Mouse (Mus musculus): ENCODE measurements around the gene Atad5.
"Not testable (repeated sequence)": the region's sequence is repeated elsewhere in the genome, so short reads cannot be mapped to it uniquely, and the experiment has no call there.

Atad5 gene

DNA sequence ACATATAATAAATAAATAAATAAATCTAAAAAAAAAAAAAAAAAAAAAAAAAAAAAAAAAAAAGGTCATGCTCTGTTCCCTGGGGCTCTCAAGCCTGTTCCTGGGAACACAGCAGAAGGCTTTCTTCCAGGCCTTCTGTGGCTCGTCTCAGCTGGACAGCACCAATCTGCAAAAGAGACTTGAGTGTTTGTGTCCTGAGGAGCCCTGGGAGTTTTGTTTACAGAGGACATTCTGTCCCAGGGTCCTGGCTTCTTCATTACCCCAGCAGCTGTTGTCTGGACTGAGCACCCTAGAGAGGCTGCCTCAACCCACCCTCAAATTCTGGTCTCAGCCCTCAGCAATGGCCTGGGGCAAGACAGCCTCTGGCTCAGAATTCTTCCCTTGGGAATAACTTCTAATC lies 59.1 kb downstream of the Atad5 start:
- DNase-seq (ENCODE audit: extremely low read depth, low read depth, low spot score): no peak

DNA sequence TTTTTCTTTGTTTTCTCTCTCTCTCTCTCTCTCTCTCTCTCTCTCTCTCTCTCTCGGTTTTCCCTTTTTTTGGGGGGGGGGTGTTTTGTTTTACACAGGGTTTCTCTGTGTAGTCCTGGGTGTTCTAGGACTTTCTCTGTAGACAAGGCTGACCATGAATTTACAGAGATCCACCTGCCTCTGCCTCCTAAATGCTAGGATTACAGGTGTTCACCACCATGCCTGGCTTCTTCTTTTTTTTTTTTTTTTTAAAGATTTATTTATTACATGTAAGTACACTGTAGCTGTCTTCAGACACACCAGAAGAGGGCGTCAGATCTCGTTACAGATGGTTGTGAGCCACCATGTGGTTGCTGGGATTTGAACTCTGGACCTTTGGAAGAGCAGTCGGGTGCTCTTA lies 59.8 kb downstream of the Atad5 start:
- not testable (repeated sequence) for DNase-seq (ENCODE audit: extremely low read depth, low read depth, low spot score)

DNA sequence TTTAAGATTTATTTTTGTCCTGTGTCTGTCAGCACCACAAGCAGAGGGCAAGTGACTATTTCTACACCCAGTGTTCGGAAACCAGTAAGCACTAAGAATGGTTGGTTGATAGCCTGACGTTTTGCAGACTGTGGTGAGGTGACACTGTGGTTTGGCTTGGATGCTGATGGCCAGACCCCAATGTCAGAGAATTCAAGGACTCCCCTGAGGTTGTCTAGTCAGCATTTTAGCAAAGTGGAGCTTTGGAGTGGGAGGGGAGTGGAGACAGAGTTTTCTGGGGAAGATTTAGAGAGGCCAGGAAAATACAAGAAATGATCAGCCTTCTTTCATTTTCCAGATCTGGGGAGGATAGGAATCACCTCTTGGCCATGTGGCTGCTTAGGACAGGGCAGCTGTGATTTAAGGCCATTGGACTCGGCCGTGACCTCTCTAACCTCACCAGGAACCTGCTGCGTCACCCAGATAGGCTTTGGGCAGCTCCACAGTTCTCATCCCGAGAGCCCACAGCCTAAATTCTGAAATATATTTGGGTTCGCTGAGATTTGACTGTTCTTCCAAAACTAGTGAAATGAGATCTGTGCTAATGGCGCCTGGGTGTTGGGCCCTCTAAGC lies 60.3 kb downstream of the Atad5 start:
- DNase-seq (ENCODE audit: extremely low read depth, low read depth, low spot score): no peak

DNA sequence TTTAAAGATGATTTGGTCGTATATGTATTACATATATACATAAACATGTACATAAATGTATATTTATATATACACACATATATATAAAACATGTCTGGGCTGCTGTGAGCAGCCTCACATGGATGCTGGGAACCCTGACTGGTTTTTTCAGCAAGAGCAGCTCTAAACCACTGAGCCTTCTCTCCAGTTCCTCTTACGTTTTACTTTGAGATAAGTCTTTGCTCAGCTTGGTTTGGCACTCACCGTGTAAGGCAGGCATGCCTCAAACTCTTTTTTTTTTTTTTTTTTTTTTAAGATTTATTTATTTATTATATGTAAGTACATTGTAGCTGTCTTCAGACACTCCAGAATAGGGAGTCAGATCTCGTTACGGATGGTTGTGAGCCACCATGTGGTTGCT lies 61.4 kb downstream of the Atad5 start:
- no peak for DNase-seq (ENCODE audit: extremely low read depth, low read depth, low spot score)

DNA sequence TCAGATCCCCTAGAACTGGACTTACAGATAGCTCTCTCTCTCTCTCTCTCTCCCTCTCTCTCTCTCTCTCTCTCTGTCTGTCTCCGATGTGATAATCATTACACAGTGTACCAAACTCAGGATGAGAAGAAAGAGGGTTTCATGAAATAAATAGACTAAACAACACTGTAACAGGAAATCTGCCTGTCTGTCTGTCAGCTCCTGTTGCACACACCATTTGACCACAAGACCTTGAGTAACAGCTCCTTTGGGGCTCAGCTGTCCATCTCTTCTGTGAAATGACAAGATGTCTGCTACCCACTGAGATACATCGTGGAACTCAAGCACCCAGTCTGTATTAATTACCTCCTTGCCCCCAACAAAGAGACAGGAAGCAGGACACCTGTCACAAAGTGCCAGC lies 62.3 kb downstream of the Atad5 start:
- no peak for DNase-seq (ENCODE audit: extremely low read depth, low read depth, low spot score)

DNA sequence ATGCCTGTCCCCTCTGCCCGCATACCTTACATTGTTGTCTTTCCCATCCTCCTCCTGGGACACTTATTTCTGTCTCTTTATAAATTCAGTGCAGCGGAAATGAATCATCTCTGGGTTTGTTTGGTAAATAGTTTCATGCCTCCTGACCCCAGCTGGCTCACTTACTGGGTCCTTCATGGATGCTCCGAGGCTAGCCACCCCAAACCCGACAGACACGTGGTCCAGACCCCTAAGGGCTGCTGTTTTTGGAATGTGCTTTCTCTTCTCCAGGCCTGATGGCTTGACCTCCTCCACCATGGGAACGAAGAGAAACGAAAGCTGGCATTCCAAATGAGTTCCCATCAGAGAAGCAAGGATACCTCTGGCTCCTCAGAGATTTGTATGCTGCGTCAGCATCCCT lies 63.2 kb downstream of the Atad5 start:
- DNase-seq (ENCODE audit: extremely low read depth, low read depth, low spot score): no peak

DNA sequence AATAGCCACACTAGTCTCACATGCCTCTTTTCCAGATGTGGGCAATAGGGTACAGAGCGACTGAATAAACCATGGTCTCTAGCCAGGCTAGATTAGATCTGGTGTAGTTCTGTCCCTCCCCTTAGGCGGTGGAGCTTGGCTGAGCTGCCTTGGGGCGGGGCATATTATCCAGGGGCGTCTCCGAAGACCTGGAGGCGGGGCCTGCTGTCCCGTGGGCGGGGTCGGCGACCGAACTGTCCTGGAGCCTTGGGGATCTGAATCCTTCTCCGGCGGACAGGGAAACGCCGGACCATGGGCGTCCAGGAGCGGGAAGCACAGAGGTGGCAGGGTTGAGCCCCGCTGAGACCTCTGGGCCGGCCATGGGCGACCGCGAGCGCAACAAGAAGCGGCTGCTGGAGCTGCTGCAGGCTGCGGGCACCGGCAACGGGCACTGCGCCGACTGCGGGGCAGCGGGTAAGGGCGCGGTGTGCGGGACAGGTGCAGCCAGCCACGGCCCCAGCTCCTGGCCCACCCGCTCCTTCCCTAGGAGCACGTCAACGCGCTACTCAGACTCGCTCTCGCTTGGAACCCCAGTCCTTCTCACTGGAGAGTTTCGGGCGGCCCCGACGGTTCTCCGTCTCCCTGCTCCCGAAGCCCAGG lies 64.8 kb downstream of the Atad5 start, which contains the start of gene Adap2:
Adap2 (plus strand) TSS at position 249 of the 639 bp plus-strand sequence.
- peak; percentile 34 for DNase-seq (ENCODE audit: extremely low read depth, low read depth, low spot score)

DNA sequence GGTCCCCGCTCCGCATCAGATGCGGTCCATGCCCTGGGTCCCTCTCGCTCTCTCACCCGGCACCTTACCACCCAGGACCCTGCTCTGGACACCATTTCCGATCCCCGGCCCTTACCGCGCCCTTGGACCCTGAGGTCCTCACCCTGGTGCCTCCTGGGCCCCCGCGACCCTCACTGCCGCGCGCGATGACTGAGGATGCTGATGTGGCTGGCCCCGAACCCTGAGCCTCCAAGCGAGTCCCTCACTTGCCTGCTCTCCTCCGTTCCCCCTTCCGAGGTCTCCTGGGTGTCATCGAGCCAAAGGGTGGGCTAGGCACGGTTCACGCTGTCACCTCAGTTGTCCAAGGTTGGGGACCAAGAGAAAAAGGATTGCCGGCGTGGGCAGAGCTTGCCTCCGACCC lies 65.3 kb downstream of the Atad5 start:
- no peak for DNase-seq (ENCODE audit: extremely low read depth, low read depth, low spot score)

DNA sequence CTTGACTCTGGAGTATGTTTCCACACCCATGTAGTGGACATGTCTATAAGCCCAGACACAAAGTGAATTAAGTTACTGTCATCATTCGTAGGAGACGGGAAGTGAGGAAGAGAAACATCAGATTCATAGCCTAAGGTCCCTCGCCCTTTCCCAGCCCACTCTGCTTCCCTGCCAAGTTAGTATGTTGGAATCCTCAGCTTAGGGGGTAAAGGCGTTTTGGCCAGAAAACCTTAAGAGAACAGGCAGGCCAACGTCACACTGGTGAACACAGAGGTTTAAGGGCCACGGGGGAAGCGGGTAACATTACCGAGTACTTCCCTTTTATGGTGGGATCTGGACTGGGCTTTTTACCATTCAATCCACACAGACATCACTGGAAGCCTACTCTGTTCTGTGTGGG lies 66.3 kb downstream of the Atad5 start:
- DNase-seq (ENCODE audit: extremely low read depth, low read depth, low spot score): no peak

DNA sequence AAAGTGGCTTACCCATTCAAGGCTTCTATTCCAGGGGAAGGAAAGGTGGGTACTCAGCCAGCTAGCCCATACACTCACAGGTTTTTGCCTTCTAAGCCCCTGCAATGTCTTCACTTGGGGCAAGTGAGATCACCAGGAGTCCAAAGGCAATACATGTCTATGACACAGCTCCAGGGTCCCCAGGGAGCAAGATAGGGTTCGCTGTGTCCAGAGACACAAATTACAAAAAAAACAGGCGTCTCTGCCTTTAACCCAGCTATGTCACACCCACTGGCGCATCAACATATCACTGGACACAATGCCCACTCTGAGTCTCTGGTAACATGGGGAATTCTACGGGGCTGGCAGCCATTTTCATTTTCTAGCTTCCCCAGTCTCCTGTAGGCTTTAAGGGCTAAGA lies 66.8 kb downstream of the Atad5 start:
- no peak for DNase-seq (ENCODE audit: extremely low read depth, low read depth, low spot score)

DNA sequence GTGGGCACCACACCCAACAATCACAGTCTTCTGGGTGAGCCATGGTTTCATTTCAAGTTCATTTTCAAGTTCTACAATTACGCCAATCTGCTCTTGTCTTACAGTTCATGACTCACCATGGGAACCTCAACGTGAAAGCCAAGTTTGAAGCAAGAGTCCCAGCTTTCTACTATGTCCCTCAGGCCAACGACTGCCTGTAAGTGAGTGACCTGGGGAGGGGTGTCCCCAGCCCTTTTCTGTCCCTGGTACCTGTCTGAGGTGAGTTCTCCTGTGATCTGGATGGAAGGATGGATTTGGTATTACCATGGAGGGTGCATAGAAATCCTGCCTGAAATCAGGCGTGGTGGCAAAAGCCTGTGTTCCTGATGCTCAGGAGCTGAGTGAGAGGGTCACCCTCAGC lies 67.6 kb downstream of the Atad5 start:
- DNase-seq (ENCODE audit: extremely low read depth, low read depth, low spot score): no peak

DNA sequence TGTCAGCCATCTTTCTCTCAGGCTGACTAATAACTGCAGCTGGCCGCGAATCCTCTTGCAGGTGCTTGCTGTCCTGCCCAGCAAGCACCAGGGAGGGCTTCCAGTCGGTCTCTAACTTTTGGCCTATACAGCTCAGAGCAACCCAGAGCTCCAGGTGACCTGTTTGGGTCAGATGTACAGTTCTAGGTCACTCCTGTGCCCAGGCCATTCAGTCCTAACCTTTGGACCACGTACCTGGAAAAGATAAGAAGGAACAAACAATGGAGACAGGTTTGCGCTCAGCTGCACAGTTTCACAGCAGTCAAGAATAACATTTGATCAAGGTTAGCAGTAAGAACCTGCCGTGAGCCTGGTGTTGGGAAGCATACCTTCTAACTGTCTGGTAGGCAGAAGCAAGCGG lies 69.8 kb downstream of the Atad5 start:
- no peak for DNase-seq (ENCODE audit: extremely low read depth, low read depth, low spot score)

DNA sequence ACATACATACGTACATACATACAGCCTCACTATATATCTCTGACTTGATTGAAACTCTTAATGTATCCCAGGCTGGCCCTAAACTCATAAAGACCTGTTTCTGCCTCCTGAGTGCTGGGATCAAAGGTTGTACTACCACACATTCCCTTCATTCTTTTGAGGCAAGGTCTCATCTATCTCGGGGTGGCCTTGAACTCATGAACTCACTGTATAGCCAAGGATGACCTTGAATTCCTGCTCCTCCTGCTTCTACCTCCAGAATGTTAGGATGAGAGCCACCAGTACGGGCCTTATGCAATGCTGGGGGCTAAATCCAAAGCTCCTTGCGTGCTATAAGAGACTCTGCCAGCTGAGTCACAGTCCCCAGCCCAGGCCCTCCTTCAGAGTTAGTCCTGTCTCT lies 71.8 kb downstream of the Atad5 start:
- no peak for DNase-seq (ENCODE audit: extremely low read depth, low read depth, low spot score)

DNA sequence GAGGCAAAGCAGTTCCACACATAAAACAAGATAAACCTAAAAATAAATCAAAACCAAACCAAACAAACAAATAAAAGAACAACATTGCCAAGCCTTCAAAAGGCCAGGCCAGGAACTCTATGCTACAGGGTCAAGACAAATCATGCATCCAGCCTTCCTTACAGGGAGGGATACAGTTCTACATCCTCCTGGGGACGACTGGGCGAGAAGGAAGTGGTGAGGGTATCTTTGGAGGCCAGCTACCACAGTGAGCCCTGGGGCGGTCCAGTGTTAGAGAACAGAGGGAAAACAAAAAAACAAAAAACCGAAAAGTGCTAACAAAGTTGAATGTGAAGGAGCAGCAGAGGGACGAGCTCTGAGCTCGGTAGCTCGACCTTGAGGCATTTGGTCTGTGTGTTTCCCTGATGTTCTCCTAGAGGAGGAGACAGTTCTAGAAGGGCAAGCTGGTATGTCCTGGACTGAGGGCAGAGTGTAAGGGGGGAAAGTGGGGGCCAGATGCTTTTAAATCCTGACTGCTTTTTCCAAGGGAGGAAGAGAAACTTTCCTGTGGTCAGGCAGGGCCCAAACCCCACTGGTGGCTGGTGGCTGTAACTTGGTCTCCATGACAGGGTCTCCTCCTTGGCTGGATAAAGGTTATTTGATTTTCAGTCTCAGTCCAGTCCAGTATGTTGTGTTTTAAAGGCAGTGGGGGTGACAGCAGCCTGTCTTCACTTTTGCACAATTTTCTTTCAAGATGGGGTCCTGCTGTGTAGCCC lies 74.3 kb downstream of the Atad5 start:
- DNase-seq (ENCODE audit: extremely low read depth, low read depth, low spot score): no peak

DNA sequence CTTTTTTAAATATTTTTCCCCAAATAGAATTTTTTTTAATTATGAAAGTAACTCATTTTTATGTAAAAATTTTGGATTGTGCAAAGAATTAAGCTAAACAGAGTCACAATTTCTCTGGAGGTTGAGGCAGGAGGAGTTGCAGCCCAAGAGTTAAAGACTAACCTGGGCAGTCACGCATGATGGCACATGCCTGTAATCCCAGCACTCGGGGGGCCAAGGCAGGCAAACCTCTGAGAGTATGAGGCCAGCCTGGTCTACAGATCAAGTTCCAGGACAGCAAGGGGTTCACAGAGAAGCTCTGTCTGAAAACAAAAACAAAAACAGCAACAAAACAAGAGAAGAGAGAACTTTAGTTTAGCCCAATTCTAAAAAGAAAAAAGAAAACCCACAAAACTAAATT lies 75.0 kb downstream of the Atad5 start:
- no peak for DNase-seq (ENCODE audit: extremely low read depth, low read depth, low spot score)

DNA sequence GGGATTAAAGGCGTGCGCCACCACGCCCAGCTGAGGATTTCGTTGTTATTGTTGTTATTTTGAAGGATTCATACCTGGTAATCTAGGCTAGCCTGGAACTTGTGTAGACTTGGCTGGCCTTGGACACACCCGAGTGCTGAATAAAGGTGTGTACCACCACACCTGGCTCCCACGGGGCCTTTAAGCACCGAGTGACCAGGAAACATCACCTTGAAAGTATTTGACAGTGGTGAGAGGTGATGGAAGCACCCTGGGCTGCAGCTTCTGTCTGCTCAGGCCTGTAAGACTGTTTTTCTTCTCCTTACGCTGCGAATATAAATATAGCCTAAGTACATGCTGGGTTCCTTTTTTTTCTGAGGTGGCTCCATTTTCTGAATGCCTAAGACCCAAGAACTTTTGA lies 78.9 kb downstream of the Atad5 start:
- DNase-seq (ENCODE audit: extremely low read depth, low read depth, low spot score): no peak

DNA sequence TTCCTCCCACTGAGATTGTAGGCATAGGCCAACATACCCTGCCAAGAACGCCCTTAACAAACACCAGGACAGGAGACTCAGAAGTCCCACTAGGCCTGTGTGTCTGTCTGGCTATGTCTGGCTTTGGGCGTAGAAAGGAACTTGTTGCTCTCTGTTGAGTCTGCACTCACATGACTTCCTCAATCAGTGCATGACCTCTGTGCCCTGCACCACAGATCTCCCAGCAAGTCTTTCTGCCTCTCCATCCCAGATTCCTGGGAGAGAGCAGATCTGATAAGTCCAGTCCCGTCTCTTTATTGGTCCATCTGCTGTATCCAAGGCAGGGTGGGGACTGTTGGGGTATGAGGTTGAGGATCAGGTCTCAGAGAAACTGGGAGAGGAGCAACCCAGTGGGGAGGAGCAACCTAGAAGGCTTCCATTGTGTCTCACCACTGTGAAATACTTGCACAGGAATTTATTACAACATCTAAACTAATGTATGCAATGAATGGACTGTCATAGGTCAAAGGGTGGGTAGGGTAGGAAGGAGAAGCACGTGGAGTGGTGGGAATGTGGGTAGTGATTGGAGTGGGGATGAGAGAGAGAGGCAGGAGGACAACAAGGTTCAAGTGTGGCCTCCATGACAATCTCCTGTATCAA lies 79.5 kb downstream of the Atad5 start:
- DNase-seq (ENCODE audit: extremely low read depth, low read depth, low spot score): no peak

DNA sequence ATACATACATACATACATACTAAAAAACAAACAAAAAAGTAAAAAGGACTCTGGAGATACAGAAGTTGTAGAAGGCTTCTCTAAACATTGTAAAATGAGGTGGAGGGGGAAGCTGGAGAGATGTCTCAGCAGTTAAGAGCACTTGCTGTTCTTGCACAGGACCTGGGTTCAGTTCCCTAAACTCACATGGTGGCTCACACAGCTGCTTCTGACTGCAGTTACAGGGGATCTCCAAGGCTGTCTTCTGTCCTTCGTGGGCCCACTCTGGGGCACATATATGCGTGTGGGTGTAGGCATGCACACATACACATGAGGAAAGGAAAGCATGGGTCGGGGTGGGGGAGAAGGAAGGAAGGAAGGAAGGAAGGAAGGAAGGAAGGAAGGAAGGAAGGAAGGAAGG lies 80.4 kb downstream of the Atad5 start:
- no peak for DNase-seq (ENCODE audit: extremely low read depth, low read depth, low spot score)

DNA sequence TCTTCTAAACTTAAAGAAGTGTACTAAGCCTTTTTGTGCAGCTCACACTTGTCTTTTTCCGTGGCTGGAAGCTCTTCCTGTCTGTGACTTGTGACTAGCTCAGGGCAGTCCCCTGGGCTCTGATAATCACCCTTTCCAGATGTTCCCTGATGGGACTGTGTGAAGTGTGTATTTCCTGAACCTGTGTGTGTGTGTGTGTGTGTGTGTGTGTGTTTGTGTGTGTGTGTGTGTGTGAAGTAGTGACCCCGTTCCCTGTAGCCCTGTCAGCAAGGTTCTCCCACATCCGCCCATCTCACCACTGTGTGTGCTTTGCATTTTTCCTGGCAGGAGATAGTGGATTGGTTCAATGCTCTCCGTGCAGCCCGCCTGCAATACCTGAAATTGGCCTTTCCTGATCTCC lies 81.2 kb downstream of the Atad5 start:
- DNase-seq (ENCODE audit: extremely low read depth, low read depth, low spot score): no peak

DNA sequence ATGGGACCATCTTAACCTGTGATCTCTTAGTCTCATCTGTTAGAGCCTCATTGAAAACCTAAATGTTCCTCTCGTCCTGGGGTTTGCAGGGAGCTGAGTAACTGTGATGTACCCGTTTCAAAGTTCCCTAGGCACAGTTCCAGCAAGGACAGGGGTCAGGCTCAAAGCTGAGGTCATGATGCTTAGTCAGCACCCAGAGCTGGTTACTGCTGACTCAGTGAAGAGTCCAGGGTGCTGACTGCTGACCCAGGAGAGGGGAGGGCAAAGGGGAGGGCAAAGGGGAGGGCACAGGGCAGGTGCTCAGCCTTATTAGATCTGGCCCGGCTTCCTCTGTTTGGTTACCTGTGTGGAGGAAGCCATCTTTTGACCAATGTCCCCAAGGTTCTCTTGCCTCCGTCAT lies 82.7 kb downstream of the Atad5 start:
- no peak for DNase-seq (ENCODE audit: extremely low read depth, low read depth, low spot score)

DNA sequence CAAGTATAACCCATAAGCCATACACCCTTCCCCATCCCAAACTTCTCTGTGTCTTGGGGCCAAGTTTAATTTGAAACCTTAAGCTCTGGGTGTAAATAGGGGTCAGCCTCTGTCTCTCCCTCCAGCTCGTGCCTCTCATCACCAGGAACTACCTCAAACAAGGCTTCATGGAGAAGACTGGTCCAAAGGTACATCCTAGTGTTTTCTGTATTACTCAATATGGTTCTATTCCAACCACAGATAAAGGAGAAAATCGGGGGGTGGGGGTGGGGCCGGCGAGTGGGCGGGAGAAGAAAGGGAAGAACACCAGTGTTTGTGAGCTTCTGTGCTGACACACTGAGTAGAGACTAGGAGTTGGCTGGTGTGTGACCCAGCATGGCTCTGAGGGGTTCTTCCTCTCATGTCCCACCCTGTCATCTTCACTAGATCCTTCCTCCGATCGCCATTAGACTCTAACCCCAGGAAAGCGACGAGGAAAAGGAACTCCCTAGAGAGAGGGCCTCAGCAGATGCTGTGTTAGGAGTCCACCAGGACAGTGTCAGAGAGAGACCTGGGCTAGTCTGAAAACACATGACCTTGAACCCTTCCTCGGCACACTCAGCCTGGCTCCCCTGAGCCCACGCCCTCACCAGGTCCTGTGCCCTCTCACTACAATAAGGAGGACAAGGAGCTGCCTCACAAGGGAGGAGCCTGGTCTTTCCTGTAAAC lies 84.9 kb downstream of the Atad5 start:
- no peak for DNase-seq (ENCODE audit: extremely low read depth, low read depth, low spot score)
